Mouse (Mus musculus) hindbrain, embryonic 13.5 days (tissue): ENCODE measurements around the gene Cldn22. TPM values are rescaled to one million over a fixed set of nuclear protein-coding genes. Genes with fewer than 3 reads are reported as not detected.
A peak's percentile ranks its signal among the peaks of the same experiment; 100 is the strongest.

ENCODE experiments used
- ATAC-seq: fragments of 200-750 bp; cut with Nextera tagmentation; 2 replicates; pipeline ENCODE4 v1.8.0; 2017; ENCODE audit warnings: moderate TSS enrichment; ENCODE audit not compliant: low FRiP score
- H3K27ac ChIP-seq: fragments of 300-500 bp; sonication (generic); 2 replicates; pipeline ENCODE4 v1.5.1; 2015; ENCODE audit warnings: inconsistent platforms, mild to moderate bottlenecking, moderate library complexity
- H3K27me3 ChIP-seq: fragments of 300-500 bp; sonication (generic); 2 replicates; pipeline ENCODE4 v1.6.1; 2015; ENCODE audit warnings: mild to moderate bottlenecking, inconsistent platforms
- H3K36me3 ChIP-seq: fragments of 300-500 bp; sonication (generic); 2 replicates; pipeline ENCODE4 v1.6.1; 2015; ENCODE audit warnings: mild to moderate bottlenecking, inconsistent platforms
- H3K4me1 ChIP-seq: fragments of 300-500 bp; sonication (generic); replicated peaks from 2 replicates; pipeline ENCODE4 v1.6.1; 2015; ENCODE audit warnings: inconsistent platforms
- H3K4me2 ChIP-seq: fragments of 300-500 bp; sonication (generic); 2 replicates; pipeline ENCODE4 v1.6.1; 2015; ENCODE audit warnings: inconsistent platforms, mild to moderate bottlenecking, moderate library complexity
- H3K4me3 ChIP-seq: fragments of 300-500 bp; sonication (generic); 2 replicates; pipeline ENCODE4 v1.5.1; 2015; ENCODE audit warnings: mild to moderate bottlenecking, inconsistent platforms
- H3K9ac ChIP-seq: fragments of 300-500 bp; sonication (generic); 2 replicates; pipeline ENCODE4 v1.6.1; 2015; ENCODE audit warnings: mild to moderate bottlenecking, inconsistent platforms
- H3K9me3 ChIP-seq: fragments of 300-500 bp; sonication (generic); 2 replicates; pipeline ENCODE4 v1.6.1; 2016; ENCODE audit warnings: inconsistent platforms
- WGBS: fragments of 180-500 bp; shearing (Covaris S2); methylation state at CpG from one replicate; pipeline ENCODE4 v1.1.7; 2015; 5-methylcytosine and 5-hydroxymethylcytosine counted together
- polyA plus RNA-seq: library from polyadenylated mRNA; unstranded; fragments of >200 nt; fragmentation: Nextera tagmentation; extraction: Ambion mirVana; gene quantifications from 2 replicates; pipeline ENCODE4 v1.2.1, GENCODE M21; 2015

Cldn22 gene
- not detected in 2 replicates for polyA plus RNA-seq

DNA sequence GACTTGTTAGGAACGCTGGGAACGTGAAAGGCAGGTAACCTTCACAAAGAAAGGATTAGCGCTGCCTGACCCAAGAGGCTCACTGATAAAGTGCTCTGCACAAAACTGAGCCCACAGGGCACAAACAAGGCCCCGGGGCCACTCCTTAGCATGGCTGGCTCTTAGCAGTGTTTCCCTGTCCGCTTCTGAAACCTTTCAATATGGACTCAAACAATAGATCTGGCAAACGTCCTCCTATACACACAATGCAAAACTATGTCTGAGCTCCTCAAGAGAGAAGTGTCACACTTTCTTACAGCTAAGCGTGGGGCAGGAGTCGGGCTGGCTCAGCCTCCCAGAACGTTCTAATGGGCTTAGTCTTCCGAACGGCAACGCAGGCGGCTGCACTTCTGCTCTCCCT, at the start of gene Cldn22:
Cldn22 (plus strand) TSS at position 301 of the 400 bp plus-strand sequence.
- ATAC-seq: no peak
- WGBS: 72% methylated on average over 13 of the region's 13 CpGs

DNA sequence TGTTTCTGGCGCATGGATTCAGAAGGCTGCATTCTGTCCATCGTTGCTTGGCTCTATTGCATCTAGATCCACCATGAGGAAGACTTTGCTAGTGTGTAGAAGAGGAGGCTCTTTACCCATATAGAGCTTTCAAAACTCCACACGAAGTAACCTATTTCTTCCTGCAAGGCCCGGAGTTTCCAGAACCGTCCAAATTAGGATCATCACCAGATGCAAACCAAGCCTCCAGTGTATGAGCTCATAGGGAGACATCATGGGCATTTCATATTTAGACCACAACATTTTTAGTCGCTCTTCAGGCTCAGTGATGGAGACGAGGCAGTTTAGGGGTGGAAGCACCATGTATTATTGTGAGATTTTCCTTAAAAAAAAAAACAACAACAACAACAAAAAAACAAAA, 46.9 kb upstream of the Cldn22 start:
- no peak overlapping the region for H3K27ac ChIP-seq
- H3K36me3 ChIP-seq: no peaks in the 10 kb centered on the region
- H3K4me2 ChIP-seq: no peak overlapping the region
- H3K4me1 ChIP-seq: no peaks in the 10 kb centered on the region
- H3K27me3 ChIP-seq: no peaks in the 10 kb centered on the region
- ATAC-seq: no peak
- WGBS: 96% methylated on average over 7 of the region's 7 CpGs
- H3K9me3 ChIP-seq: no peaks in the 10 kb centered on the region
- no peak overlapping the region for H3K4me3 ChIP-seq
- H3K9ac ChIP-seq: no peak overlapping the region

More for the DNA sequence above, at the start of gene Cldn22:
- H3K4me2 ChIP-seq: no peak within 1 kb of the TSS
- peaks cover 5% of the 10 kb centered on the region; the same call in 1 of the 2 replicates for H3K36me3 ChIP-seq
- no peaks in the 10 kb centered on the region for H3K9me3 ChIP-seq
- H3K27ac ChIP-seq: no peak within 1 kb of the TSS
- H3K4me1 ChIP-seq: no peaks in the 10 kb centered on the region; the same call in 1 of the 2 replicates
- H3K4me3 ChIP-seq: no peak within 1 kb of the TSS
- H3K9ac ChIP-seq: no peak within 1 kb of the TSS
- H3K27me3 ChIP-seq: no peaks in the 10 kb centered on the region

- no peaks in the 10 kb centered on the region for H3K36me3 ChIP-seq
- WGBS: 87% methylated on average over 6 of the region's 6 CpGs
- H3K9ac ChIP-seq: no peak overlapping the region
- no peak for ATAC-seq
- no peaks in the 10 kb centered on the region for H3K9me3 ChIP-seq
- no peak overlapping the region for H3K4me3 ChIP-seq
- no peak overlapping the region for H3K27ac ChIP-seq
- H3K27me3 ChIP-seq: no peaks in the 10 kb centered on the region
- H3K4me1 ChIP-seq: no peaks in the 10 kb centered on the region
- no peak overlapping the region for H3K4me2 ChIP-seq
Measured at GRCm38 (mm10) chr8:47779589-47779988, 44.7 kb upstream of the Cldn22 start.

GRCm38 (mm10) chr8:47781881-47782280, 42.4 kb upstream of the Cldn22 start:
- Histone ChIP-seq H3K36me3 (no peaks in the 10 kb centered on the region), H3K4me1 (no peaks in the 10 kb centered on the region), H3K27ac (no peak overlapping the region), H3K4me2 (no peak overlapping the region), H3K27me3 (no peaks in the 10 kb centered on the region), H3K9ac (no peak overlapping the region), H3K9me3 (no peaks in the 10 kb centered on the region), H3K4me3 (no peak overlapping the region)
- 90% methylated on average over 4 of the region's 4 CpGs for WGBS
- no peak for ATAC-seq

- WGBS: 93% methylated on average over 2 of the region's 2 CpGs
Measured at GRCm38 (mm10) chr8:47783544-47783943, 40.7 kb upstream of the Cldn22 start.

GRCm38 (mm10) chr8:47783944-47784343, 40.3 kb upstream of the Cldn22 start:
- no peak overlapping the region for H3K4me3 ChIP-seq
- H3K27ac ChIP-seq: no peak overlapping the region
- H3K9me3 ChIP-seq: no peaks in the 10 kb centered on the region
- no peaks in the 10 kb centered on the region for H3K36me3 ChIP-seq
- no peak overlapping the region for H3K4me2 ChIP-seq
- H3K9ac ChIP-seq: no peak overlapping the region
- 0 out of 2 replicates have a peak, but pooled peaks cover 5% of the 10 kb centered on the region for H3K4me1 ChIP-seq
- H3K27me3 ChIP-seq: no peaks in the 10 kb centered on the region
- no peak for ATAC-seq
- 95% methylated on average over 6 of the region's 6 CpGs for WGBS

More at GRCm38 (mm10) chr8:47783544-47783943, 40.7 kb upstream of the Cldn22 start:
- Histone ChIP-seq H3K4me2 (no peak overlapping the region), H3K9me3 (no peaks in the 10 kb centered on the region), H3K36me3 (no peaks in the 10 kb centered on the region), H3K4me3 (no peak overlapping the region), H3K4me1 (0 out of 2 replicates have a peak, but pooled peaks cover 5% of the 10 kb centered on the region), H3K27ac (no peak overlapping the region), H3K27me3 (no peaks in the 10 kb centered on the region), H3K9ac (no peak overlapping the region)
- no peak for ATAC-seq

DNA sequence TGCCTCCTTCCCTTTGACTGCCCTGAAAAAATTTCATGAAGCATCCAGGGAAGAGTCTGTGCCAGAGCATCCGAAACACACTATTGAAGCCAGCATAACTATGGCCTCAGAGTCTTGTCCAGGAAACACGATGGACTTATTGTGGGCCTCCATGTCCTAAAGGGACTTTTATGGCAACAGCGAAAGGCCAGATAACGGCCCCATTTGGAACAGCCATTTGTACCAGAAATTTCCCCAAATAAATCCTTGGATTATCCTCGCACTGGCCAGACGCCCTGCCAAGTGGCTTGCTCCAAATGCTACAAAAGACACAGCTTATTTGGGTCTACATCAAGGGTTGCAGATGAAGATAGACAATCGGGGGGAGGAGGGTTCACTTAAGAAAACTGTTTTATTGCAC, 39.8 kb upstream of the Cldn22 start:
- H3K36me3 ChIP-seq: no peaks in the 10 kb centered on the region
- 95% methylated on average over 7 of the region's 7 CpGs for WGBS
- no peak overlapping the region for H3K27ac ChIP-seq
- ATAC-seq: no peak
- 0 out of 2 replicates have a peak, but pooled peaks cover 5% of the 10 kb centered on the region for H3K4me1 ChIP-seq
- H3K4me2 ChIP-seq: no peak overlapping the region
- no peaks in the 10 kb centered on the region for H3K9me3 ChIP-seq
- no peak overlapping the region for H3K4me3 ChIP-seq
- no peaks in the 10 kb centered on the region for H3K27me3 ChIP-seq
- no peak overlapping the region for H3K9ac ChIP-seq

DNA sequence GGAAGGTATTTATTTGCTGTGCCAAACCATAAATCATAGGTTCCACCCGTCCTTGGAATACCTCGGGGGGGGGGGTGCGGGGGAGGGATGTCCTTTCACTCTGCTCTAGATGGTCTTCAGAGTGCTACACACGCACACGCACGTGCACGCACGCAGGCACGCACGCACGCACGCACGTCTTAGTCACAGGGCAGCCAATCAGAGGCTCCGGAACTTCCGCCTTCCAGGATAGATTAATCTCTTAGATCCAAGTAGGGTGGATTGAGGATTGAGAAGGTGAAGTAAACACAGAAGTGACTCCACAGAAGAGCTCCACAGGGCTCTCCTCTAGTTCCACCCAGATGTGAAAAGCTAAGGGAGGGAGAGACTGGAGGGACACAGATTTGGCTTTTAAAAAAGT, 38.0 kb upstream of the Cldn22 start:
- no peak overlapping the region for H3K4me3 ChIP-seq
- no peak for ATAC-seq
- WGBS: 96% methylated on average over 15 of the region's 15 CpGs
- H3K9me3 ChIP-seq: no peaks in the 10 kb centered on the region
- no peaks in the 10 kb centered on the region for H3K36me3 ChIP-seq
- no peak overlapping the region for H3K27ac ChIP-seq
- no peak overlapping the region for H3K4me2 ChIP-seq
- H3K27me3 ChIP-seq: no peaks in the 10 kb centered on the region
- H3K4me1 ChIP-seq: 0 out of 2 replicates have a peak, but pooled peaks cover 5% of the 10 kb centered on the region
- no peak overlapping the region for H3K9ac ChIP-seq

GRCm38 (mm10) chr8:47787705-47788104, 36.6 kb upstream of the Cldn22 start:
- Histone ChIP-seq H3K27ac (no peak overlapping the region), H3K36me3 (no peaks in the 10 kb centered on the region), H3K4me1 (0 out of 2 replicates have a peak, but pooled peaks cover 5% of the 10 kb centered on the region), H3K4me2 (0 out of 2 replicates have a peak overlapping the region, but pooled peaks have one; percentile 6), H3K4me3 (no peak overlapping the region), H3K9me3 (no peaks in the 10 kb centered on the region), H3K27me3 (no peaks in the 10 kb centered on the region), H3K9ac (no peak overlapping the region)
- 57% methylated on average over 10 of the region's 10 CpGs for WGBS
- ATAC-seq: no peak

DNA sequence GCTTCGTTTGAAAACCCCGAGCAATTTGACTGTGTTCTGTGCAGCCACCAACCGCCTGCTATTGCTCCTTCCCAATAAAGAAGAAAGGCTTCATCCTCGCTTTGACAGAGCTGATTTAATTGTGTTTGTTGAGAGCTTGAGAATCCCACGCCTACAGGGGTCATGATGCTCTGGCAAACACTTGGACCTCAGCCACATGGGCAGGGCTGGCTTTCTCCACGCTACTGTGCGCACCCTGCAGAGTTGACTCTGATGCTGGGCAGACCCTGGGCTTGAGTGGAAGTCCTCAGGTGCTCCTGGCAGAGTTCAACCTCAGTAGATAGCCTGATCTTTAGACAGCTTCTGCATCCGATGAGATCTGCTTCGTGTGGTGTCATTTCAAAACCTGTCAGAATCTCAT, 32.3 kb upstream of the Cldn22 start:
- H3K36me3 ChIP-seq: no peaks in the 10 kb centered on the region
- no peak for ATAC-seq
- no peak overlapping the region for H3K27ac ChIP-seq
- no peaks in the 10 kb centered on the region for H3K27me3 ChIP-seq
- WGBS: 63% methylated on average over 9 of the region's 9 CpGs
- H3K4me2 ChIP-seq: no peak overlapping the region
- no peak overlapping the region for H3K9ac ChIP-seq
- no peak overlapping the region for H3K4me3 ChIP-seq
- no peaks in the 10 kb centered on the region for H3K9me3 ChIP-seq
- H3K4me1 ChIP-seq: 0 out of 2 replicates have a peak, but pooled peaks cover 5% of the 10 kb centered on the region

GRCm38 (mm10) chr8:47799438-47799837, 24.8 kb upstream of the Cldn22 start:
- H3K4me1 ChIP-seq: no peaks in the 10 kb centered on the region
- no peak overlapping the region for H3K4me3 ChIP-seq
- no peaks in the 10 kb centered on the region for H3K9me3 ChIP-seq
- H3K27ac ChIP-seq: no peak overlapping the region
- no peaks in the 10 kb centered on the region for H3K36me3 ChIP-seq
- H3K27me3 ChIP-seq: no peaks in the 10 kb centered on the region
- no peak overlapping the region for H3K9ac ChIP-seq
- no peak overlapping the region for H3K4me2 ChIP-seq
- 91% methylated on average over 6 of the region's 6 CpGs for WGBS
- no peak for ATAC-seq

DNA sequence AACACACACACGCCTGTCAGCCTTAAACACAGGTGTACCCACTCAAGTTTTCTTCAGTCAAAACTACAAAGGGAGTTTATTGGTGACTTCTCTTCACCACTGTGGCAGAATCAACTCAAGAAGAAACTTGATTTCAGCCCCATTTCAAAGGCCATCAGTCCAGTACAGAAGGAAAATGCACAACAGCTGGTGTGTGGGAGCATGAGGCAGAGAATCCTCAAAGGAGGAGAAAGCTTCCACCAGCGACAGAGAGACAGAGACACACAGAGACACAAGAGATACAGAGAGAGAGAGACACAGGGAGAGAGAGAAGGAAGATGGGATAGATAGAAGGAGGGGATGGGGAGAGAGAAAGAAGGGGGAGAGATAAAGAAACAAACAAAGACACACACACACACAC, 21.9 kb upstream of the Cldn22 start:
- no peak overlapping the region for H3K4me3 ChIP-seq
- ATAC-seq: no peak
- H3K27ac ChIP-seq: no peak overlapping the region
- H3K9ac ChIP-seq: no peak overlapping the region
- 0 out of 2 replicates have a peak, but pooled peaks cover 9% of the 10 kb centered on the region for H3K4me1 ChIP-seq
- H3K9me3 ChIP-seq: no peaks in the 10 kb centered on the region
- H3K36me3 ChIP-seq: no peaks in the 10 kb centered on the region
- WGBS: 86% methylated on average over 2 of the region's 2 CpGs
- H3K4me2 ChIP-seq: no peak overlapping the region
- H3K27me3 ChIP-seq: no peaks in the 10 kb centered on the region

- no peaks in the 10 kb centered on the region for H3K9me3 ChIP-seq
- no peak for ATAC-seq
Measured at GRCm38 (mm10) chr8:47804262-47804661, 20.0 kb upstream of the Cldn22 start.

More at GRCm38 (mm10) chr8:47804262-47804661, 20.0 kb upstream of the Cldn22 start:
- no peaks in the 10 kb centered on the region for H3K27me3 ChIP-seq
- 0 out of 2 replicates have a peak, but pooled peaks cover 9% of the 10 kb centered on the region for H3K4me1 ChIP-seq
- 86% methylated on average over 1 of the region's 1 CpGs for WGBS
- H3K27ac ChIP-seq: no peak overlapping the region
- no peak overlapping the region for H3K9ac ChIP-seq
- H3K4me3 ChIP-seq: no peak overlapping the region
- no peak overlapping the region for H3K4me2 ChIP-seq
- no peaks in the 10 kb centered on the region for H3K36me3 ChIP-seq
